ENCODE assay signal across 9 mouse cellular contexts in the genomic region with DNA sequence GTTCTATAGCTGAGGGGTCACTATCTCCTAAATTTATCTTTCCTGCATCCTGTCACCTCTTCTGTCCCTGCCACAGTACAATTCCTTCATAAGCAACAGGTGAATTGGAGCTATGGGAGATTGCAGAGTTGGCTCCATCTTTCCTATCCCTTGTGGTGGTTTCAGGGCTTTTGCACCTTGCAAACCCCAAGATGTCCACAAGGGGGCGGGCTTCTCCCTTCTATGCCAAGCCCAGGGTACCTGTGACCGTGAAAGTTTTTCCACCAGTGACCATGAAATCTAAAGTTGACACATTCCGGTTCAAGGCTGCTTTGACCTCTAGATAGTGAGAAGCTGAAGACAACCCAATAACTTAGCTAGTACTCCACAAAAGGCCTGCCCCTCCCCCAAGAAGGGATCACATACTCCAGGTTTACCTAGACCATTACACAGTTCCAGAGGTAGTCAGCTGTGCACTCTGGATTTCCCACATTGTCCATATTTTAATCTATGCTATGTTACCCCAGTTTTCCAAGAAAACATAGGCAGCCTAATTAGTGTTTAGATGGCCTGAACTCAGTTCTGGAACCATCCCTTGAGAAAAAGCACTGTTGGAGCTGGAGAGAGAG. TPM values are rescaled to one million over a fixed set of nuclear protein-coding genes. Genes with fewer than 3 reads are reported as not detected.
DNase-seq lines count a peak whose midpoint lies in the region; ATAC-seq lines count a peak whose summit lies in the region.
"Had no signal": no experiment of that assay in that cellular context is flagged by ENCODE, and none has a peak within 500 bp of the region (broad histone marks: within the 10 kb centered on the region; RNA-seq: fewer than 3 reads in every experiment).

No protein-coding gene starts in this region.

- H3K9ac ChIP-seq in hindbrain, embryonic 12.5 days: no peak overlapping the region

- no peaks in the 10 kb centered on the region for H3K9me3 ChIP-seq in forebrain, embryonic 10.5 days
- no peaks in the 10 kb centered on the region for H3K9me3 ChIP-seq in hindbrain, embryonic 12.5 days (replicated peaks)

- no peak overlapping the region for H3K4me2 ChIP-seq in hindbrain, embryonic 12.5 days (replicated peaks)

- DNase-seq in ES-CJ7 (ENCODE audit: low read depth, low spot score): peak; percentile 62
- peak; percentile 87 for DNase-seq in adrenal gland, postnatal 14 days
- peak; percentile 77 for DNase-seq in forebrain, embryonic 10.5 days (ENCODE audit: extremely low spot score, low spot score)
- peak; percentile 62 to 92 for DNase-seq in layer of hippocampus, postnatal 25 days (ENCODE audit: extremely low spot score in 1 of 2, low spot score in 1 of 2)
- peak; percentile 65 for DNase-seq in right cerebral cortex, postnatal 25 days
- peak; percentile 37 for DNase-seq in yolk sac, embryonic 10.5 days (ENCODE audit: low spot score)

- H3K36me3 ChIP-seq in forebrain, embryonic 10.5 days (replicated peaks): no peaks in the 10 kb centered on the region
- H3K36me3 ChIP-seq in hindbrain, embryonic 12.5 days: no peaks in the 10 kb centered on the region

- peaks cover 3% of the 10 kb centered on the region for H3K4me1 ChIP-seq in forebrain, embryonic 10.5 days
- 0 out of 2 replicates have a peak, but pooled peaks cover 2% of the 10 kb centered on the region for H3K4me1 ChIP-seq in hindbrain, embryonic 12.5 days

- no peak overlapping the region for H3K4me3 ChIP-seq in forebrain, embryonic 10.5 days
- H3K4me3 ChIP-seq in hindbrain, embryonic 12.5 days: no peak overlapping the region

- peaks cover 88% of the 10 kb centered on the region for H3K27me3 ChIP-seq in forebrain, embryonic 10.5 days (ENCODE audit: poor library complexity, severe bottlenecking)
- H3K27me3 ChIP-seq in hindbrain, embryonic 12.5 days: peaks cover 51% of the 10 kb centered on the region

- ATAC-seq in hindbrain, embryonic 12.5 days (ENCODE audit: low FRiP score): 0 out of 2 replicates have a peak, but pooled peaks have one; percentile 16
- peak; percentile 67 for ATAC-seq in megakaryocyte, adult 5-6 weeks (ENCODE audit: poor library complexity, severe bottlenecking)

- WGBS in forebrain, embryonic 10.5 days: 19% methylated on average over 3 of the region's 3 CpGs
- WGBS in hindbrain, embryonic 12.5 days: 9% methylated on average over 3 of the region's 3 CpGs

- H3K27ac ChIP-seq in forebrain, embryonic 10.5 days: no peak overlapping the region
- no peak overlapping the region for H3K27ac ChIP-seq in hindbrain, embryonic 12.5 days

RNA-seq across cellular contexts. Expression of a gene that starts 6.4 kb away (rescaled TPM):
- total RNA-seq in adrenal gland, postnatal 14 days (2021): not detected in 2 replicates
- 8.3 and 9.8 TPM in 2 replicates for polyA plus RNA-seq in forebrain, embryonic 10.5 days (2016; fragmentation: Nextera tagmentation; extraction: Ambion mirVana)
- 7.9 and 14.2 TPM in 2 replicates for polyA plus RNA-seq in hindbrain, embryonic 12.5 days (2016; fragmentation: Nextera tagmentation; extraction: Ambion mirVana)
- total RNA-seq in layer of hippocampus, postnatal 25 days (2021): under 1 TPM; 0.26 to 0.86 TPM
- total RNA-seq in megakaryocyte, adult 5-6 weeks (2015): not detected in 2 replicates
- total RNA-seq in megakaryocyte, adult 5-6 weeks (2017): 0.37 TPM in 1 of 2 replicates, not detected in the other

RNA-seq across cellular contexts. Expression of a gene that starts 18.6 kb away (rescaled TPM):
- total RNA-seq in adrenal gland, postnatal 14 days (2021): 0.23 TPM in 1 of 2 replicates, not detected in the other
- 0.20 and 0.31 TPM in 2 replicates for polyA plus RNA-seq in forebrain, embryonic 10.5 days (2016; fragmentation: Nextera tagmentation; extraction: Ambion mirVana)
- 1.8 and 2.0 TPM in 2 replicates for polyA plus RNA-seq in hindbrain, embryonic 12.5 days (2016; fragmentation: Nextera tagmentation; extraction: Ambion mirVana)
- total RNA-seq in layer of hippocampus, postnatal 25 days (2021): under 1 TPM; 0.15 to 0.28 TPM
- not detected in 2 replicates for total RNA-seq in megakaryocyte, adult 5-6 weeks (2015)
- total RNA-seq in megakaryocyte, adult 5-6 weeks (2017): not detected in 2 replicates
- polyA plus RNA-seq: heart, embryonic 16.5 days had no signal

Comparison
In these comparisons a context has a peak if more than half of its experiments do, and no peak if none do; other contexts are left out.
1. DNase-seq: peak in every context shown above with its lines; median percentile 87 in adrenal gland, postnatal 14 days; 77 in forebrain, embryonic 10.5 days; 77 in layer of hippocampus, postnatal 25 days; 65 in right cerebral cortex, postnatal 25 days; 62 in ES-CJ7; 37 in yolk sac, embryonic 10.5 days.